In the genomic region with DNA sequence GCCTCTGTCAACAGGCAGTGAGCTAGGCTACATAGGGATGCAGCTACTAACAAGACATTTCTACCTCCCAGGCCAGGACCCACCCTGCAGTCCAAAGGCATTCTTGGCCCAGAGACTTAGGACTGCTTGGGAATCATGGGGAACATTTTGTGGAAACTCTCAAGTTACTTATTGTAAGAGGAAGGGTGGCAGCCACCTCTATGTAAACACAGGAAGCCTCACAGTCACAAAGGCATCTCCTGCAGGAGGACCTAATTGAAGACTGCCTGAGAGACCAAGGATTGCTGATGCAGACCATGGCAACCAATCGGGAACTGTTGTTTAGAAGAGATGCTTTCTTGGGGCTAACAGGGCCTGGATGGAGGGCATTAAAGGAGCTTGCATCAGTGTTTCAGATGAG, we compare ENCODE assay signal across 27 mouse cellular contexts.
DNase-seq lines count a peak whose midpoint lies in the region; ATAC-seq and TF ChIP-seq lines count a peak whose summit lies in the region.
"Had no signal": no experiment of that assay in that cellular context is flagged by ENCODE, and none has a peak within 500 bp of the region (broad histone marks: within the 10 kb centered on the region; RNA-seq: fewer than 3 reads in every experiment).

No protein-coding gene starts in this region.

- no peaks in the 10 kb centered on the region for H3K9me3 ChIP-seq in lung, postnatal 0 days (ENCODE audit: low read length)
- H3K9me3 ChIP-seq: forebrain, embryonic 10.5 days; forebrain, embryonic 13.5 days; heart, embryonic 10.5 days; heart, embryonic 13.5 days had no signal

- no peak overlapping the region for H3K4me3 ChIP-seq in lung, postnatal 0 days (ENCODE audit: low read depth, low read length)
- H3K4me3 ChIP-seq: forebrain, embryonic 10.5 days; forebrain, embryonic 13.5 days; heart, adult 2 months; heart, embryonic 10.5 days; heart, embryonic 13.5 days had no signal

- no peak overlapping the region for H3K27ac ChIP-seq in lung, postnatal 0 days (ENCODE audit: low read length)
- H3K27ac ChIP-seq: forebrain, embryonic 10.5 days; forebrain, embryonic 13.5 days; heart, adult 2 months; heart, embryonic 10.5 days; heart, embryonic 13.5 days; hindbrain, embryonic 14.5 days; hindbrain, postnatal 0 days had no signal

- no peak overlapping the region for H3K4me2 ChIP-seq in lung, postnatal 0 days (replicated peaks; ENCODE audit: low read depth, low read length)
- H3K4me2 ChIP-seq: forebrain, embryonic 13.5 days; heart, embryonic 13.5 days; hindbrain, embryonic 14.5 days had no signal

- ATAC-seq in lung, postnatal 0 days = peak; percentile 60
- ATAC-seq in CD4-positive, CD25-positive, alpha-beta regulatory T cell, adult 4 months = peak; percentile 54
- peak; percentile 54 for ATAC-seq in inflammation-experienced regulatory T-cells, adult 6 months
- ATAC-seq: forebrain, embryonic 13.5 days; forebrain, embryonic 16.5 days; hindbrain, postnatal 0 days; Patski had no signal

- no peak overlapping the region for H3K9ac ChIP-seq in lung, postnatal 0 days (replicated peaks; ENCODE audit: low read depth)
- H3K9ac ChIP-seq: forebrain, embryonic 13.5 days; heart, embryonic 13.5 days; hindbrain, embryonic 14.5 days had no signal

- H3K36me3 ChIP-seq in lung, postnatal 0 days (ENCODE audit: insufficient read depth, low read length) = no peaks in the 10 kb centered on the region
- H3K36me3 ChIP-seq: forebrain, embryonic 10.5 days; G1E; heart, embryonic 10.5 days; heart, embryonic 13.5 days had no signal

- TF ChIP-seq EP300 in lung, postnatal 0 days (IDR thresholded peaks at IDR 0.05) = peak; percentile 74

- peak; percentile 51 for DNase-seq in lung, postnatal 0 days (ENCODE audit: low spot score)
- DNase-seq in lung, postnatal 25 days (ENCODE audit: low spot score) = no peak
- peak; percentile 16 for DNase-seq in CD4-positive helper T cell, adult 2 months (ENCODE audit: low read depth, low spot score)
- no peak for DNase-seq in cerebellum, postnatal 25 days
- DNase-seq in ovary, postnatal 36 days (ENCODE audit: low spot score) = no peak
- DNase-seq: adrenal gland, adult 2 months; adrenal gland, postnatal 14 days; cerebellum, adult 11-12 months; cerebellum, adult 8-10 months; cerebellum, postnatal 10 days; gastrocnemius, postnatal 10 days; gastrocnemius, postnatal 36 days; heart, adult 2 months; heart, postnatal 14 days; heart, postnatal 4 days had no signal

- no peak for TF ChIP-seq CTCF in lung, postnatal 0 days (IDR thresholded peaks at IDR 0.05)

- H3K4me1 ChIP-seq in lung, postnatal 0 days (ENCODE audit: insufficient read depth, low read depth, low read length) = no peaks in the 10 kb centered on the region
- H3K4me1 ChIP-seq: heart, embryonic 10.5 days; heart, embryonic 13.5 days had no signal

- WGBS in lung, postnatal 0 days = 47% methylated on average over 1 of the region's 1 CpGs

- H3K27me3 ChIP-seq in lung, postnatal 0 days (replicated peaks; ENCODE audit: insufficient read depth, low read length) = no peaks in the 10 kb centered on the region
- H3K27me3 ChIP-seq: CH12.LX; forebrain, embryonic 13.5 days; heart, embryonic 13.5 days; Patski had no signal

Comparison
In these comparisons a context has a peak if more than half of its experiments do, and no peak if none do; other contexts are left out.
1. DNase-seq: peak in lung, postnatal 0 days (single experiment) and CD4-positive helper T cell, adult 2 months (single experiment); none in lung, postnatal 25 days (single experiment), cerebellum, postnatal 25 days (0 of 2) and ovary, postnatal 36 days (single experiment).
2. Peak in every context shown above with its lines, with median percentiles within 50 percentile points of each other: ATAC-seq.